14 mouse cellular contexts compared by ENCODE assay signal in genomic region chr3:37379201-37379600, GRCm38 (mm10). TPM values are rescaled to one million over a fixed set of nuclear protein-coding genes. Genes with fewer than 3 reads are reported as not detected.
DNase-seq lines count a peak whose midpoint lies in the region; ATAC-seq and TF ChIP-seq lines count a peak whose summit lies in the region.
"Had no signal": no experiment of that assay in that cellular context is flagged by ENCODE, and none has a peak within 500 bp of the region (broad histone marks: within the 10 kb centered on the region; RNA-seq: fewer than 3 reads in every experiment).

No protein-coding gene starts in this region.

- 78% methylated on average over 14 of the region's 14 CpGs for WGBS in heart, adult 2 months
- WGBS in lung, embryonic 15.5 days: 75% methylated on average over 14 of the region's 14 CpGs
- 75% methylated on average over 14 of the region's 14 CpGs for WGBS in limb, embryonic 15.5 days

- no peak overlapping the region for H3K9ac ChIP-seq in heart, adult 2 months (ENCODE audit: low read depth, low read length)
- no peak overlapping the region for H3K9ac ChIP-seq in lung, embryonic 15.5 days
- H3K9ac ChIP-seq in ES-E14 (ENCODE audit: insufficient read depth, low read depth, low read length, poor library complexity, severe bottlenecking): no peak overlapping the region
- H3K9ac ChIP-seq in limb, embryonic 15.5 days: no peak overlapping the region
- H3K9ac ChIP-seq: forebrain, embryonic 13.5 days; hindbrain, embryonic 13.5 days had no signal

- in situ Hi-C loops in ES-E14 (cut with MboI; ENCODE audit: low sequenced_read_pairs in 2 of 2, unreplicated experiment in 2 of 2): no loop called here

- no peak overlapping the region for H3K4me3 ChIP-seq in heart, adult 2 months
- no peak overlapping the region for H3K4me3 ChIP-seq in lung, embryonic 15.5 days
- H3K4me3 ChIP-seq in ES-E14 (ENCODE audit: insufficient read depth in 1 of 2, low read depth in 1 of 2, low read length in 2 of 2, poor library complexity in 1 of 2, severe bottlenecking in 1 of 2): no peak overlapping the region
- H3K4me3 ChIP-seq in limb, embryonic 15.5 days: no peak overlapping the region
- H3K4me3 ChIP-seq: forebrain, embryonic 13.5 days; hindbrain, embryonic 13.5 days; left cerebral cortex, adult 2 months; megakaryocyte, embryonic 14.5 days had no signal

- no peaks in the 10 kb centered on the region for H3K9me3 ChIP-seq in lung, embryonic 15.5 days
- H3K9me3 ChIP-seq in ES-E14 (ENCODE audit: control insufficient read depth, insufficient read depth, low read depth, low read length): no peaks in the 10 kb centered on the region
- H3K9me3 ChIP-seq in limb, embryonic 15.5 days: no peaks in the 10 kb centered on the region
- H3K9me3 ChIP-seq: forebrain, embryonic 13.5 days; hindbrain, embryonic 13.5 days had no signal

- no peak overlapping the region for H3K4me2 ChIP-seq in lung, embryonic 15.5 days
- H3K4me2 ChIP-seq in limb, embryonic 15.5 days: no peak overlapping the region
- H3K4me2 ChIP-seq: forebrain, embryonic 13.5 days; hindbrain, embryonic 13.5 days had no signal

- peak overlapping the region; percentile 65 for H3K27ac ChIP-seq in heart, adult 2 months
- H3K27ac ChIP-seq in lung, embryonic 15.5 days: peak overlapping the region; percentile 88
- H3K27ac ChIP-seq in ES-E14 (ENCODE audit: insufficient read depth, low read depth, low read length, poor library complexity, severe bottlenecking): no peak overlapping the region
- peak overlapping the region; percentile 88 for H3K27ac ChIP-seq in limb, embryonic 15.5 days
- H3K27ac ChIP-seq: forebrain, embryonic 13.5 days; hindbrain, embryonic 13.5 days; left cerebral cortex, adult 2 months had no signal

- no peak for TF ChIP-seq POLR2A in heart, adult 2 months (IDR thresholded peaks at IDR 0.05; ENCODE audit: insufficient read depth, low read depth, low read length)

- no peaks in the 10 kb centered on the region for H3K36me3 ChIP-seq in heart, adult 2 months (ENCODE audit: control insufficient read depth, insufficient read depth, low read length)
- H3K36me3 ChIP-seq in lung, embryonic 15.5 days: no peaks in the 10 kb centered on the region
- no peaks in the 10 kb centered on the region for H3K36me3 ChIP-seq in ES-E14 (ENCODE audit: control insufficient read depth, insufficient read depth, low read length, poor library complexity, severe bottlenecking)
- peaks cover 2% of the 10 kb centered on the region; the same call in 1 of the 2 replicates for H3K36me3 ChIP-seq in limb, embryonic 15.5 days
- H3K36me3 ChIP-seq: hindbrain, embryonic 13.5 days had no signal

- no peak for ATAC-seq in lung, embryonic 15.5 days (ENCODE audit: borderline replicate concordance, extremely low read depth, low FRiP score, low TSS enrichment)
- ATAC-seq in limb, embryonic 15.5 days (ENCODE audit: insufficient number of reproducible peaks, low FRiP score, low TSS enrichment, low read depth): no peak
- ATAC-seq: forebrain, embryonic 13.5 days had no signal

- H3K79me2 ChIP-seq in heart, adult 2 months (replicated peaks; ENCODE audit: control insufficient read depth, insufficient read depth, low read length): no peaks in the 10 kb centered on the region

- TF ChIP-seq EP300 in heart, adult 2 months (IDR thresholded peaks at IDR 0.05; ENCODE audit: insufficient read depth, low read depth, low read length): no peak

- H3K27me3 ChIP-seq in heart, adult 2 months (ENCODE audit: control insufficient read depth, insufficient read depth, low read length): no peaks in the 10 kb centered on the region
- H3K27me3 ChIP-seq in lung, embryonic 15.5 days: no peaks in the 10 kb centered on the region
- H3K27me3 ChIP-seq in limb, embryonic 15.5 days: no peaks in the 10 kb centered on the region
- H3K27me3 ChIP-seq: forebrain, embryonic 13.5 days; hindbrain, embryonic 13.5 days had no signal

- intact Hi-C loops in heart, adult 2 months (cut with DNase I): no loop called here

- peaks cover 19% of the 10 kb centered on the region for H3K4me1 ChIP-seq in heart, adult 2 months (ENCODE audit: control insufficient read depth, insufficient read depth, low read length)
- peaks cover 38% of the 10 kb centered on the region for H3K4me1 ChIP-seq in lung, embryonic 15.5 days
- H3K4me1 ChIP-seq in ES-E14 (ENCODE audit: control insufficient read depth in 2 of 2, insufficient read depth in 2 of 2, low read length in 2 of 2, poor library complexity in 1 of 2): no peaks in the 10 kb centered on the region
- peaks cover 58% of the 10 kb centered on the region for H3K4me1 ChIP-seq in limb, embryonic 15.5 days
- H3K4me1 ChIP-seq: hindbrain, embryonic 13.5 days; megakaryocyte, embryonic 14.5 days had no signal

- DNase-seq in heart, adult 2 months: no peak
- DNase-seq in heart, adult 9 months (ENCODE audit: low spot score in 2 of 2): no peak
- DNase-seq in lung, adult 18-20 months: no peak
- DNase-seq in ES-E14 (ENCODE audit: low read depth, low spot score) (peak; percentile 8), MN1 (ENCODE audit: low spot score) (no peak)
- no peak for DNase-seq in right cerebral cortex, postnatal 14 days
- DNase-seq: cerebellum, adult 11 months; thymus, postnatal 36 days had no signal

- 0 out of 2 replicates have a peak, but pooled peaks have one; percentile 16 for TF ChIP-seq CTCF in heart, adult 2 months (IDR thresholded peaks at IDR 0.05)

TF ChIP-seq in ES-E14, 5 proteins besides CTCF, POLR2A, EP300 and RAD21:
- no peak for TF ChIP-seq CHD2 (IDR thresholded peaks at IDR 0.05; ENCODE audit: low read depth, low read length)
- TF ChIP-seq ZNF384 (IDR thresholded peaks at IDR 0.05; ENCODE audit: low read depth, low read length): no peak
- TF ChIP-seq MAFK (IDR thresholded peaks at IDR 0.05; ENCODE audit: insufficient read depth, low read depth, low read length): no peak
- no peak for TF ChIP-seq ZC3H11A (IDR thresholded peaks at IDR 0.05; ENCODE audit: borderline replicate concordance, low read depth, low read length)
- TF ChIP-seq HCFC1 (IDR thresholded peaks at IDR 0.05; ENCODE audit: borderline replicate concordance, insufficient read depth, low read length): no peak

RNA-seq across cellular contexts. Expression of gene Fgf2, which starts 31.1 kb away (rescaled TPM):
- 10 to 100 TPM in 1 of 2 experiments, 1 to 10 TPM in 1; 9.0 to 14.2 TPM for total RNA-seq in heart, adult 2 months (2021)
- 3.6 and 9.7 TPM in 2 replicates for polyA plus RNA-seq in heart, adult 2 months (2012; rRNA removed)
- polyA plus RNA-seq in lung, embryonic 15.5 days (2015; fragmentation: Nextera tagmentation; extraction: Ambion mirVana): 2.2 and 2.3 TPM in 2 replicates
- total RNA-seq in ES-E14 (2012; rRNA removed): 0.26 and 0.45 TPM in 2 replicates
- polyA plus RNA-seq in limb, embryonic 15.5 days (2015; fragmentation: Nextera tagmentation; extraction: Ambion mirVana): 5.6 and 7.5 TPM in 2 replicates

RNA-seq across cellular contexts. Expression of gene Spata5, which starts 40.5 kb away (rescaled TPM):
- total RNA-seq in heart, adult 2 months (2021): 10 to 100 TPM; 12.4 to 13.9 TPM
- polyA plus RNA-seq in heart, adult 2 months (2012; rRNA removed): 2.1 and 4.6 TPM in 2 replicates
- polyA plus RNA-seq in lung, embryonic 15.5 days (2015; fragmentation: Nextera tagmentation; extraction: Ambion mirVana): 31.5 and 34.8 TPM in 2 replicates
- total RNA-seq in ES-E14 (2012; rRNA removed): 41.8 and 54.3 TPM in 2 replicates
- 33.9 and 36.1 TPM in 2 replicates for polyA plus RNA-seq in limb, embryonic 15.5 days (2015; fragmentation: Nextera tagmentation; extraction: Ambion mirVana)

RNA-seq across cellular contexts. Expression of gene Nudt6, which starts 40.8 kb away (rescaled TPM):
- 10 to 100 TPM; 26.6 to 32.1 TPM for total RNA-seq in heart, adult 2 months (2021)
- polyA plus RNA-seq in heart, adult 2 months (2012; rRNA removed): 34.5 and 37.3 TPM in 2 replicates
- 5.5 and 5.9 TPM in 2 replicates for polyA plus RNA-seq in lung, embryonic 15.5 days (2015; fragmentation: Nextera tagmentation; extraction: Ambion mirVana)
- 3.0 and 4.0 TPM in 2 replicates for total RNA-seq in ES-E14 (2012; rRNA removed)
- 4.9 and 5.0 TPM in 2 replicates for polyA plus RNA-seq in limb, embryonic 15.5 days (2015; fragmentation: Nextera tagmentation; extraction: Ambion mirVana)
